ENCODE assay signal across 23 mouse cellular contexts in genomic region chr13:46238796-46239195, GRCm38 (mm10). TPM values are rescaled to one million over a fixed set of nuclear protein-coding genes. Genes with fewer than 3 reads are reported as not detected.
DNase-seq lines count a peak whose midpoint lies in the region; ATAC-seq and TF ChIP-seq lines count a peak whose summit lies in the region.
"Had no signal": no experiment of that assay in that cellular context is flagged by ENCODE, and none has a peak within 500 bp of the region (broad histone marks: within the 10 kb centered on the region; RNA-seq: fewer than 3 reads in every experiment).

No protein-coding gene starts in this region.

- H3K4me1 ChIP-seq in kidney, adult 2 months (ENCODE audit: control insufficient read depth, insufficient read depth, low read length): peaks cover 18% of the 10 kb centered on the region; the same call in 1 of the 2 replicates
- H3K4me1 ChIP-seq in kidney, embryonic 14.5 days (ENCODE audit: control insufficient read depth, insufficient read depth, low read length): no peaks in the 10 kb centered on the region
- H3K4me1 ChIP-seq in embryonic facial prominence, embryonic 10.5 days: no peaks in the 10 kb centered on the region
- H3K4me1 ChIP-seq: forebrain, embryonic 15.5 days; limb, embryonic 15.5 days had no signal

- no peaks in the 10 kb centered on the region for H3K36me3 ChIP-seq in kidney, adult 2 months (ENCODE audit: control insufficient read depth, insufficient read depth, low read length)
- no peaks in the 10 kb centered on the region for H3K36me3 ChIP-seq in kidney, embryonic 14.5 days (ENCODE audit: control insufficient read depth, insufficient read depth, low read length)
- H3K36me3 ChIP-seq in embryonic facial prominence, embryonic 10.5 days (replicated peaks): no peaks in the 10 kb centered on the region
- H3K36me3 ChIP-seq: forebrain, embryonic 15.5 days; limb, embryonic 15.5 days; midbrain, embryonic 13.5 days had no signal

- H3K4me2 ChIP-seq in kidney, embryonic 14.5 days (replicated peaks; ENCODE audit: low read depth, low read length): no peak overlapping the region
- H3K4me2 ChIP-seq: forebrain, embryonic 15.5 days; limb, embryonic 15.5 days; midbrain, embryonic 13.5 days had no signal

- no peak overlapping the region for H3K27ac ChIP-seq in kidney, adult 2 months (ENCODE audit: insufficient read depth, low read depth, low read length)
- H3K27ac ChIP-seq in kidney, embryonic 14.5 days (ENCODE audit: low read depth, low read length): no peak overlapping the region
- H3K27ac ChIP-seq in embryonic facial prominence, embryonic 10.5 days (replicated peaks): no peak overlapping the region
- H3K27ac ChIP-seq: forebrain, embryonic 15.5 days; limb, embryonic 15.5 days; midbrain, embryonic 13.5 days had no signal

- no peak overlapping the region for H3K9ac ChIP-seq in kidney, embryonic 14.5 days (ENCODE audit: low read depth, low read length)
- H3K9ac ChIP-seq: forebrain, embryonic 15.5 days; limb, embryonic 15.5 days; midbrain, embryonic 13.5 days had no signal

- H3K9me3 ChIP-seq in kidney, embryonic 14.5 days (ENCODE audit: control insufficient read depth, low read length): no peaks in the 10 kb centered on the region
- H3K9me3 ChIP-seq in embryonic facial prominence, embryonic 10.5 days: no peaks in the 10 kb centered on the region
- H3K9me3 ChIP-seq: forebrain, embryonic 15.5 days; limb, embryonic 15.5 days; midbrain, embryonic 13.5 days had no signal

- no peak for ATAC-seq in kidney, embryonic 14.5 days (ENCODE audit: low FRiP score, low TSS enrichment)
- ATAC-seq in inflammation-experienced regulatory T-cells, adult 6 months: no peak
- ATAC-seq: forebrain, embryonic 15.5 days; midbrain, embryonic 13.5 days had no signal

- H3K4me3 ChIP-seq in kidney, adult 2 months (ENCODE audit: insufficient read depth, low read depth, low read length): no peak overlapping the region
- H3K4me3 ChIP-seq in kidney, embryonic 14.5 days (ENCODE audit: low read length): no peak overlapping the region
- no peak overlapping the region for H3K4me3 ChIP-seq in embryonic facial prominence, embryonic 10.5 days
- H3K4me3 ChIP-seq: forebrain, embryonic 15.5 days; limb, embryonic 15.5 days; midbrain, embryonic 13.5 days had no signal

- no peaks in the 10 kb centered on the region for H3K27me3 ChIP-seq in kidney, adult 2 months (replicated peaks; ENCODE audit: control insufficient read depth, insufficient read depth, low read length)
- H3K27me3 ChIP-seq in kidney, embryonic 14.5 days (ENCODE audit: control insufficient read depth, insufficient read depth, low read length): no peaks in the 10 kb centered on the region
- H3K27me3 ChIP-seq in embryonic facial prominence, embryonic 10.5 days (replicated peaks; ENCODE audit: low read depth, poor library complexity, severe bottlenecking): no peaks in the 10 kb centered on the region
- H3K27me3 ChIP-seq: forebrain, embryonic 15.5 days; limb, embryonic 15.5 days; midbrain, embryonic 13.5 days had no signal

- TF ChIP-seq POLR2A in kidney, adult 2 months (IDR thresholded peaks at IDR 0.05; ENCODE audit: low read depth, low read length): no peak

- peak; percentile 20 for DNase-seq in adrenal gland, postnatal 10 days
- DNase-seq in adrenal gland, adult 18-20 months (ENCODE audit: low spot score in 2 of 2): no peak
- DNase-seq in kidney, adult 2 months: peak; percentile 90
- DNase-seq in Muller cell, postnatal 12 days (ENCODE audit: inconsistent ontology term): peak; percentile 93
- peak; percentile 71 to 81 for DNase-seq in kidney, postnatal 36 days
- DNase-seq in embryonic facial prominence, embryonic 10.5 days (ENCODE audit: low spot score): no peak
- DNase-seq: cerebellum, adult 11 months; cerebellum, postnatal 25 days; heart, postnatal 4 days; lung, adult 18-20 months; retina, postnatal 1 day; right cerebral cortex, postnatal 4 days; thymus, adult 18-20 months had no signal

- TF ChIP-seq CTCF in kidney, adult 2 months (conservative IDR thresholded peaks at IDR 0.05; ENCODE audit: insufficient read depth, insufficient read length, low read depth, low read length): no peak

- 63% methylated on average over 7 of the region's 7 CpGs for WGBS in kidney, adult 2 months
- 87% methylated on average over 7 of the region's 7 CpGs for WGBS in kidney, embryonic 14.5 days
- WGBS in embryonic facial prominence, embryonic 10.5 days: 88% methylated on average over 7 of the region's 7 CpGs

RNA-seq across cellular contexts. Expression of gene Stmnd1, which starts 34.7 kb away (rescaled TPM):
- total RNA-seq in adrenal gland, postnatal 10 days (2021): under 1 TPM; 0.33 to 0.64 TPM
- total RNA-seq in adrenal gland, adult 18-20 months (2021): under 1 TPM in 1 of 2 experiments, not detected in 1; 0.29 TPM
- 0.06 TPM in 1 of 2 replicates, not detected in the other for polyA plus RNA-seq in kidney, adult 2 months (2012; rRNA removed)
- 0.47 and 0.57 TPM in 2 replicates for polyA plus RNA-seq in kidney, embryonic 14.5 days (2014; fragmentation: Nextera tagmentation; extraction: Ambion mirVana)
- polyA plus RNA-seq in embryonic facial prominence, embryonic 10.5 days (2016; fragmentation: Nextera tagmentation; extraction: Ambion mirVana): 0.11 TPM in 2 replicates
- not detected for polyA plus RNA-seq in inflammation-experienced regulatory T-cells, adult 6 months (2017; shearing (Covaris generic))
- total RNA-seq: granulocyte monocyte progenitor cell, adult 5-6 weeks; left cerebral cortex, postnatal 25 days; MEL had no signal
- polyA plus RNA-seq: forebrain, embryonic 15.5 days; heart, embryonic 14.5 days; midbrain, embryonic 13.5 days; neural tube, embryonic 14.5 days had no signal

Comparison
In these comparisons a context has a peak if more than half of its experiments do, and no peak if none do; other contexts are left out.
1. DNase-seq: peak in adrenal gland, postnatal 10 days (single experiment), kidney, adult 2 months (single experiment), Muller cell, postnatal 12 days (single experiment) and kidney, postnatal 36 days (2 of 2); none in adrenal gland, adult 18-20 months (0 of 2) and embryonic facial prominence, embryonic 10.5 days (single experiment).